Mouse (Mus musculus) cerebral cortex, adult 2 months (tissue): Measurements from ENCODE around the gene Ralb.

Experiments
- WGBS: fragments of 180-500 bp; shearing (Covaris S2); methylation state at CpG from one replicate; pipeline ENCODE4 v1.1.7; 2018; 5-methylcytosine and 5-hydroxymethylcytosine counted together

The Ralb gene

GRCm38 (mm10) chr1:119492097-119492496, 12.5 kb downstream of the Ralb start:
- WGBS, result 39% methylated on average over 11 of the region's 11 CpGs

GRCm38 (mm10) chr1:119490765-119491164, 13.8 kb downstream of the Ralb start:
- 93% methylated on average over 7 of the region's 7 CpGs for WGBS

DNA sequence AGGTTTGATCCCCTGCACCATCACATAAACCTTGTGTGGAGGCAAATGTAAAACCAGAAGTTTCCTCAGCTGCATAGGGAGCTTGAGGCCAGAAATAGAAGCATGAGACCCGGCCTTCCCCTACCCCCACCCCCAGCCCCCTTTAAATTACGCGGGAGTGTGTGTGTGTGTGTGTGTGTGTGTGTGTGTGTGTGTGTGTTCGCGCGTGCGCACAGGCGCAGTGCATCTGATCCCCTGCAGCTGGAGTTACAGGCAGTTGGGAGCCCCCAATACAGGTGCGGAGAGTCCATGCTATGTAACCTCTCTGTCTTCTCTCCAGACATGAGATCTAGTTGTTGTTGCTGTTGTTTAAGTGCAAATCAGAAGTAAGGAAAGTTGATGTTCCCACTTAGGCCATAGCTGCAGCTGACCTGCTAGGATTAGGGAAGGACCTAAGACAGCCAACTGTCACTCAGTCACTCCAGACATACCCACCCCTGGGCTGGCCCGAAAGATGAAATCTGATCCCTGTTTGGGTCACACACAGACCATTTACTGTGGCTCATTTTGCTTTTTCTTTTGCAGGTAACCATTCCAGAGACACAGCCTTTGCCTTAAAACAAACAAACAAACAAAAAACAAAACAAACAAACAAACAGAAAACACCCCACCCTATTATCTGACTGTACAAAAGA, 16.5 kb downstream of the Ralb start:
- 69% methylated on average over 10 of the region's 10 CpGs for WGBS

DNA sequence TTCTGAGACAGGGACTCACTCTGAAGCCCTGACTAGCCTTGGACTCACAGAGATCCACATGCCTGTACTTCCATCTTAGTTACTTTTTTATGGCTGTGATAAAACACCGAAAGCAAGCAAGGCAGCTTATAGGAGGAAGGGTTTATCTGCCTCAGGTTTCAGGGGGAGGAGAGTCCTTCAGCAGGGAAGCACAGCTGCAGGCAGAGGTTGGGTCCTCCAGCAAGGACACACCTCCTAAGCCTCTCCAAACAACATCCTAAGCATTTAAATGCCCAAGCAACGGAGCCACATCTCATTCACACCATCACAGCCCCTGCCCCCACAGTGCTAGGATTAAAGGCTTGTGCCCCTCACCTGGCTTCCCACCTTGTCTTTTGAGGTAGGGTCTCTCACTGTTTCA, 18.8 kb downstream of the Ralb start:
- 71% methylated on average over 2 of the region's 2 CpGs for WGBS

DNA sequence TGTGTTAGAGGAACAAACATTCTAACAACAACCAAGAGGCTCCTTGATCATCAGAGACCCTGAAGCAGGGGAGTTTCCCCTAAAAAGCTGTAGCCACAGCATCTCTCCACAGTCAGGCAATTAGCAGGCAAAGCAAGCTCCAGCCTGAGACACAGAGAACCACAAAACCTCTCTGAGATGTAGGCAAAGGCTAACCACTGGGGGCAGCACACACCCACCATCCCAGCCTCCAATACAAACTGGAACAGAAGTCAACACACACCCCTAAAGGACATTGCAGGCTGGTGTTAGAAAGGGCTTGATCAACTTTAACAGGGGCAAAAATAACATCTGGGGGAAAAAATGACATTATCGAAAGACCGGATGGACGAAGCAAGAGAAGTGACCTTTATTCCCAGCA, 20.1 kb downstream of the Ralb start:
- WGBS, result 77% methylated on average over 3 of the region's 3 CpGs

- WGBS, result 68% methylated on average over 3 of the region's 3 CpGs
Measured at GRCm38 (mm10) chr1:119482891-119483290, 21.7 kb downstream of the Ralb start.

GRCm38 (mm10) chr1:119481205-119481932, 23.2 kb downstream of the Ralb start:
- WGBS, result 95% methylated on average over 7 of the region's 7 CpGs

DNA sequence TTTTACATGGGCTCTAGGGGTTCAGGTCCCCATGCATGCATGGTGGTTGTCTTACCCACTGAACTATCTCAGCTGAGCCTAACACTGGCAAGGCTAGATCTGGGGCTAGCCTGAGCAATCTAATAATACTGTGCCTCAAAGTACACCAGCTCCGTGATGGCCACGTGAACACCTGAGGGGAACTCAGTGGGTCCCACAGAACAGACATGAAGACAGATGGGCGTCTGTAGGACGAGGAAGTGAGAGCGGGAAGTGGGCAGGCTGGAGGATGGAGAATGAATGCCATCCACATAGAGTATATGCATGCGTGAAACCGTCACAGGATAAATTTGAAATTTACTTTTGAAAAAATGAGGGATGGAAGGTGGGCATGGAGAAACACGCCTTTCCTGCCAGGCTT, 23.9 kb downstream of the Ralb start:
- 74% methylated on average over 8 of the region's 8 CpGs for WGBS

- 84% methylated on average over 4 of the region's 4 CpGs for WGBS
Measured at GRCm38 (mm10) chr1:119479641-119480040, 25.0 kb downstream of the Ralb start.

- 74% methylated on average over 7 of the region's 7 CpGs for WGBS
Measured at GRCm38 (mm10) chr1:119476905-119477353, 27.7 kb downstream of the Ralb start.

DNA sequence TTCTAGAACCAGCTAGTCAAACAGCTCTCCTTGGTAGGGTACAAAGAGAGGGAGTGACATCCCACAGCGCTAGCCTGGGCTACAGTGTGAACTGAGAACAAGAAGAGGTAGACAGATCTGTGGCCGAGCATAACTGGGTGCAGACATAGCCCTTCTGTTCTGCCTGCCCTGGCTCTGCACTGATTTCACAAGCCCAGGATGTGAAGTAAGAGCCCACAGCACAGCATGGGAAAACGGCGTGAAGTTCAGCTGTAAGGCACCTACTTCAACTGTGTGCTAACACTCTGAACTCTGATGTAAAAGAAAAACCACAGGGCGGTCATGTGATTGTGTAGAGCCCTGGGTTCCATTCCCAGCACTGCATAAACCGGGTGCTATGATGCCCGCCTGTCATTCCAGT, 29.9 kb downstream of the Ralb start:
- WGBS, result 91% methylated on average over 7 of the region's 7 CpGs

DNA sequence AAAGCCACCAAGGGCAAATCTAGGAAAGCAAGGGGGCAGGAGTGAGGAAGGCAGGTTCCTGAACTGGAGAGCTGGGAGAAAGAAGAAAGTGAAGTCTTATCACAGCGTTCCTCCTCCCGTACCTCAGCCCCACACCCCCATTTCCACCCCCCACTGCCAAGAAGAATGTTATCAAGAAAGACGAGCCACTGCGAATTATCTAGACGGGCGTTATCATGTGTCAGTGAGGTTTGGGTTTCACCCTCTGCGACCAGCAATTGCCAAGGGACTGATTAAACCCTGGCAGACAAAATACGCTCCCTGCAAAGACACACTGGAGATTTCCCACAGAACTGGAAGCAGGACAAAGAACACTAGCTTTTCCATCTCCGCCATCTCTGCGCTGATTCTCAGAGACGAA, 31.9 kb downstream of the Ralb start:
- 77% methylated on average over 11 of the region's 11 CpGs for WGBS

DNA sequence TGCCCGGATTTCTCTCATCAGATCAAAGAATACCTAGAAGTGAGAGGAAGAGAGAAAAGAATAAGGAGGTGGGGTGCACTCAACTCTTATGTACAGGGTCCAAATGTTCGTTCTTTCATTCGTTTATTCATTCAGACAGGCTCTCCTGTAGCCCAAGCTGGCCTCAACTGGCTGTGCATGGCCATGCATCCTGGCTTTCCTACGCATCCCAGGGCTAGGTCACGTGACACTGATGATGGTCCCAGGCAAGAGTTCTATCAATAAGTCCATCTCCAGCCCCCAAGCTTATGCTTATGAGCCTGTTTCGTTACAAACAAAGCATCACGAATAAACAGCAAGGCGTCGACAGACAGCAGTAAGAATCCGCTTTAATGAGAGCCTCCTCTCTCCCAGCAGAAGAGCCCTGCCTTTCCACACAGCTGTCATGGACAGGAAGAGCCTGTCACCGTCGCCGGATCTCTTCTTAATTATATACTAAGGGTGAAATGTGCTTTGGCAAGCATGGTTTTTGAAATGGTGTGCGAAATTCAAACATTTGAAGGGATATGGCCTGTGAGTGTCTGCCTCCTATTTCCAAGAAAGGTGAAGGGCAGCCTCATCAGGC, 32.7 kb downstream of the Ralb start:
- WGBS, result 67% methylated on average over 14 of the region's 14 CpGs

- WGBS, result 60% methylated on average over 2 of the region's 2 CpGs
Measured at GRCm38 (mm10) chr1:119463386-119463785, 41.2 kb downstream of the Ralb start.

- 58% methylated on average over 2 of the region's 2 CpGs for WGBS
Measured at GRCm38 (mm10) chr1:119460062-119460461, 44.5 kb downstream of the Ralb start.

- 3% methylated on average over 10 of the region's 10 CpGs for WGBS
Measured at GRCm38 (mm10) chr1:119457993-119458605, 46.5 kb downstream of the Ralb start.

DNA sequence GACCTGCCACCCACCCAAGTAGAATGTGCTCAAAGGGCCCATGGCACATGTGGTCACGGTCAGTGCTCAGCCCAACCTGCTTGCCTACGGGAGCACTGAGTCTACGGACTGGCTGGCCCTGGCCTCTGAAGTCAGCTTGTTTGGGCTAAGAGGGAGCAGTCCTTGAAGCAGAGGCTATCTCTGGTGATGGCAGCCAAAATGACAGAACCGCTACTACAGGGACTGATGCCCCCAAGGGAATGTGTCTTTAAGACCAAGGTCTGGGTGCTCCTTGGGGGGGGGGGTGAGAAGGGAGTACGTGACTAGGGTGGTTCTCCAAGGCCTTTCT, 47.1 kb downstream of the Ralb start:
- WGBS, result 51% methylated on average over 5 of the region's 5 CpGs

DNA sequence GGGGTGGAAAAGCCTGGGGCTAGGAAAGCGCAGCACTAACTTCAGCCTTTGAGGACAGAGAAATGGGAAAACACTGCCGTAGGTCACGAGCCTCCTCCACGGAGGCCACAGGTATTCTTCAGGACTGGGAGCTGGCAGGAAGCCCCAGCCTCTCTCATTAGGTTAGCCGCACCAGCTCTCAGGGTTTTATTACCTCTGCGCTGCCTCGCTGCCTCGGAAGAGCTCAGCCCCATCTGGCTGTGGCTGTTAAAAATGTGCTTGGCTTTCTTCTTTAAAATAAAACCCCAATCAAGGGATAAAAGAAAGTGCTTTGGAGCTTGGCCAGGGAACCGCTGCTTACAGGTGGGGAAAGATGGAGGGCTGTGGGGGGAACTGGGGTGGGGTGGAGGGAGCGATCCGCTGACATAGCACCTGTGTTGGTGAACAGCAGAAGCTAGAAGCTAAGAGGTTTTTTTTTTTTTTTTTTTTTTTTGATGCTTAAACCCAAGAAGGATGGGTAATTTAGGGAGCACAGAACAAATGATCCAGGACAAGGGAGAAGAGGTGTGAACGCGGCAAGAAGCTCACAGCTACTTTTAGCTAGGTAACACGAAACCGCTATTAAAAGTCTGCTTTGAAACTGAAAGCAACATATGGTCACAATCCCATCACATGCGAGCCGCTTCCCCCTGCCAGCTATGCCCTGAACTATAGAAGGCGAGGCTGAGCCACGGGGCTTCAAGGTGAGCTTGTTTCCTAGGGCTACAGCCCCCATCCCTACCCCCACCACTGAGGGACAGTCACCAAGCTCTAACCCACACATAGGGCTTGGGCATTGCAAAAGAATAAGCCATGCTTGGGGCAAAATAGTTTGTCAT, 47.7 kb downstream of the Ralb start:
- WGBS, result 37% methylated on average over 19 of the region's 19 CpGs

DNA sequence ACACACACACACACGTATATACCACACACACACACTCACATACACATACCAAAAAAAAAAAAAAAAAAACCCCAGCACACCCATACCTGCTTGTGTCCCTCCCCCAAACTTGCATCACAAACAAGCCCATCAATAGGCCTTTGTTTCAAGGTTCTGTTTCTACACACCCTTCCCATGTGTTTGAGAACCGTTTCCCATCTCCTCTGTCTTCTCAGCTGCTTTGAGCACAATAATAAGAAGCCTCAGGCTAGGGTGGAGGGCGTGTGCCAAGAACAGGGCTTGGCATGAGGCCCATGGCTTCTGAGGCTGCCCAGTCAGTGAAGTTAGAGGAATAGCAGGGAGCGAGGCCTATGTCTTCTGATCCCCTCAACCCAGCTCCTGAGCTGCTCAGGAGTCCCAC, 50.9 kb downstream of the Ralb start:
- WGBS, result 43% methylated on average over 4 of the region's 4 CpGs

DNA sequence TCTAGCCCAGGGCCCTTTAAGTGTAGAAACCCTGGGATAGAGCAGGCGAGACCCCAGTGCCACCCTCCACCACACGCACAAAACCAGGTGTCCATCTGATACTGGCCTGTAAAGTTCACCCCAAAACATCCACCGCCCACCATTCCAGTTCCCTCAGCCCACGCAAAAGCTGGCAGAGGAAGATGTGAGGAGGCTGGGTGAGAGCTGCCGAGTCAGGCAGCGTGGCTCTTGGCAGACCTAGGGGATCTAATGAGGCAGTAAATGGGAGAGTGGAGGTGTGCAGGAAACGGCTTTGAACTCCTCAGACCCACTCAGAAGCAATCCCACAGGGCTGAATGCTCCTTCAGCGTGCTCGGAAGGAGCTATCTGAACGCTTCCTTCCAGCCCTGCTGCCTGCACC, 53.2 kb downstream of the Ralb start:
- 33% methylated on average over 10 of the region's 10 CpGs for WGBS

GRCm38 (mm10) chr1:119450651-119451345, 53.8 kb downstream of the Ralb start:
- 85% methylated on average over 10 of the region's 10 CpGs for WGBS
